Mouse (Mus musculus): ENCODE measurements at regions not wholly inside any gene's neighbourhood (a gene's known extent, or its start where the extent isn't known, plus 50 kb on each side); places are given as distances from the start of the nearest gene placed in this dataset.

DNA sequence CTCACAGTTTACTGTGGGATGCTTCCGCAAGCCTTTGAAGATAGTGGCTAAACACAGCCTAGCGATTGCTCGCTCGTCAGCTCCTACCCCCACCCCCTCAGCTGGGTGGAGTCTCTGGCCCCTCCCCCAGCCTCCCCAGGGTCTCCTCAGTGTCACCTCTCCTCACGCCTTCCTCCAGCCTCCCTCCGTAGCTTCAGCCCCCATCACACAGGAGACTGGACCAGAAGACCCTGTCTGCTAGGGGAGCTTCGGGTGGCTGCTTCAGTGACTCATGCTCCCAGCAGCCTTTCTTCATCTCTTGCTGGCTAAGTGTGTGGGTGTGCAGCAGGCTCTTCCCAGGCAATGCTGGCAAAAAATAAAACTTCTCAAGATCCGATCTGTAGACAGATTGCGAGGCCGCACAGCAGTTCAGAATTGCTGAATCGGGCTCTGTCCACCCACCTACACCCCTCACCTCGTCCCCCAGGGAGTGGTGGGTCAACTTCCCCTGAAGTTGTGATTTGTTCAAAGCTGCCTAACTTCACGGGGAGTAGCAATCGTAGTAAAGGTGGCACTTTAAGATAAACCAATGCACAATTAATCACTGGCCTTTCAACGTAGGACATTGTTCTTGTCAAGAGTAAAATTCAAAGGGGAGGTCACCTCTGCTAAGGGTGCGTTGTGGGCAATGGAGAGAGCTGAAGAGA, 61.2 kb upstream of the Ankrd28 start:
- DNase-seq (ENCODE audit: low spot score in 2 of 2) = no peak

DNA sequence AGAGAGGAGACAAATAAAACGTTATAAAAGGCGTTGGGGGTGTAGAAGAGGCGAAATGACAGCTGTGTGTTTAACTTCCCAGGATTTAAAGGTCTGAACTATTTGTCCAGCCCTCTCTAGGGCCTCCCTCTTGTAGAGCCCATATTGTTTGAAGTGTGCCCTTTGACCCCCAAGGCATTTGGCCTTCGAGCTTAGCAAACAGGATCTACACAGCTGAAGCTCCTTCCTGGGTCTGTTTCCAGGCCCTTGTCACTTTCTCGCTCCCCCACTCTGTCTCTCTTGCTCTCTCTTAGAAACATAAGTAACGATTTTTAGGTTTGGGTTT, 61.7 kb upstream of the Ankrd28 start:
- no peak for DNase-seq (ENCODE audit: low spot score in 2 of 2)

DNA sequence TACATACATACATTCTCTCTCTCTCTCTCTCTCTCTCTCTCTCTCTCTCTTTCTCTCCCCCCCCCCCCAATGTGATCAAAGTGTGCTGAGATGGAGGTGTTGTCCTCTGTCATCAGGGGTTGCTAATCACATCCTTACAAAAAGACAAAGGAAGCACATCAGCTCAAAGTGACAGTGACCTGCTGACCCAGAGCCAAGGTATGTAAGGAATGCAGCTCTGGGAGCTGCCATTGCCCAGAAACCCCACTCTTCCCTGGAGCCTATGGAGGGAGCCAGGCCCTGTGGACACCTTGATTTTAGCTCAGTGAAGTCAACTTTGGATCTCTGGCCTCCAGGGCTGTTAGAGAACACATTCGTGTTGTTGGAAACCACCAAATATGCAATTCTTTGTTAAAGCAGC, 66.0 kb upstream of the Ankrd28 start:
- no peak for DNase-seq (ENCODE audit: low spot score in 2 of 2)

DNA sequence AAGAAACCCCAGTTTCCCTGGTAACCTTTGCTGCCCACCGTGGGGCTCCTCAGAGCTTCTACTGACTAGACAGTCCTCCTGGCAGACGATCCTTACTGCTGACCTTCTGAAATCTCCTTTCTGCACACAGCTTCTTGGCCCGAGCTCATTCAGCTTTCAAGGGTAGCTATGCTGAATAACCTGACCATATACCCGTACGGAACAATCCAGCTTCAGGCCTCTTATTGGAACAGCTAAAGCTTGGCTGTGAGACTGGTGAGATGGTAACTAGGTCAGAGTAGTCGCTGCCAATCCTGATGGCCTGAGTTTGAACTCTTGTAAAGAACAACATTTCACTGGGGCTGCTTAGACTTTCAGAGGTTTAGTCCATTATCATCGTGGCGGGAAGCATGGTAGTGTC, 69.1 kb upstream of the Ankrd28 start:
- peak in 1 of 2 experiments; percentile 2 for DNase-seq (ENCODE audit: low spot score in 2 of 2)

DNA sequence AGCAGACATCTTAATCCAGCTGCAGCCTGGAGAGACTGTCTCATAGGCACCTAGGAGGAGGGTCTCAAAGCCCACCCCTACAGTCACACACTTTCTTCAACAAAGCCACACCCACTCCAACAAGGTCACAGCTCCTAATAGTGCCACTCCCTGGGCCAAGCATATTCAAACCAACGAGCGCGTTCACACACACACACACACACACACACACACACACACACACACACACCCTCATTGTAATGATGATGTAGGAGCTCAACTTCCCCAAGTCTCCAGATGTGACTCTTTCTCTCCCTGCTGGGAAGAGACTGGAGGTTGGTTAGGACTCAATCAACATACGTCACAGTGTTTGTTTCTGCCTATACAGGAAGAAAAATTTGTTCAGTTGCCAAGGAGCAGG, 69.5 kb upstream of the Ankrd28 start:
- no peak for DNase-seq (ENCODE audit: low spot score in 2 of 2)

DNA sequence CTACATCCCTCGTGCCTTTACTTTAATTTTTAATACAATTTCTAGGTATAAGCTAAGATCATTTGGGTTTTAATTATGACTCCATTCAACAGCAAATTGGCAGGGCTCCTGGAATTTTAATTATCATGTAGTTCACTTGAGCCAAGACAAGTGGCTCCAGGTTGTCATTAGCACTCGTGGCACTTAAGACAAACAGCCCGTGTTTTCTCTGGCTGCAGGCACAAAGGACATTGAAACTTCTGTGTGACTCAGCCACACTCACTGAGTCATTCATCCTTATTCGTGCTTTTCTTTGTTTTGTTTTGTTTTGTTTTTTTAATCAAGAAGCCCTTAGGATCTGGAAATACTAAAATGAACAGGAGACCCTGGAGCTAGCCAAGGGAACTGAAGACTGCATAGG, 71.5 kb upstream of the Ankrd28 start:
- no peak for DNase-seq (ENCODE audit: low spot score in 2 of 2)

DNA sequence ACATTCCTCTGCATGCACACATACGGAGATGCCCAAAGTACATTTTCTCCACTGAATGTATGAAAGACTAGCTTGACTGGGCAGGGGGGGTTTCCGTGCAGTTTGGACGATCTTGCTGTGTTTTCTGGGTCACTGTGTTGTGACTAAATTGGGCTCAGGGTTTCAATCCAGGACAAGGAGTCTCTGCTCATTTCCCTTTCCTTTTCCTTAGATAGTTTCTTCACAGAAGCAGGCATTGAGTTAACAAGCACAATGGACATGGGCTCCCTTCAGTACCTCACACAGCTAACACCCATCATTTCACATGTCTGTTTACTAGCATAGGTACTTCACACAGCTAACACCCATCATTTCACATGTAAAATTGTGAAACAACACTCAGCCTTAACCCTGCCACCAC, 73.2 kb upstream of the Ankrd28 start:
- no peak for DNase-seq (ENCODE audit: low spot score in 2 of 2)

DNA sequence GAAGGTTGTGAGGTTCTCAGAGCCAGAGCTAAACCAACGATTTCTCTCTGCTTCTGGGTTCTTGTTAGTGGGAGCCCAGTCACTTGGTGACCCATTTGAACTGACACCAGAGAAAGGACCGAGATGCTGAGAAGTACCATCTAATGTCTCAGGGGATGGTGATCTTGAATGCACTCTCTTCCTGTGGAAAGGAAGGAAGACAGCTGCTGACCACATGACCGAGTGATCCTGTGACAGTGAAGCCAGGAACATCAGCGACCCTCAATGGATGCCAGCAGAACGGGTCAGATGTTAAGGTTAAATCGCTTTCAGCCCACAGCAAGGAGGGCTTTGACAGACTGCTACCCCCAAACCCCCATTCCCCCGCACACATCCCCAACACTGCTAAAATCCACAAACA, 78.1 kb upstream of the Ankrd28 start:
- no peak for DNase-seq (ENCODE audit: low spot score in 2 of 2)

DNA sequence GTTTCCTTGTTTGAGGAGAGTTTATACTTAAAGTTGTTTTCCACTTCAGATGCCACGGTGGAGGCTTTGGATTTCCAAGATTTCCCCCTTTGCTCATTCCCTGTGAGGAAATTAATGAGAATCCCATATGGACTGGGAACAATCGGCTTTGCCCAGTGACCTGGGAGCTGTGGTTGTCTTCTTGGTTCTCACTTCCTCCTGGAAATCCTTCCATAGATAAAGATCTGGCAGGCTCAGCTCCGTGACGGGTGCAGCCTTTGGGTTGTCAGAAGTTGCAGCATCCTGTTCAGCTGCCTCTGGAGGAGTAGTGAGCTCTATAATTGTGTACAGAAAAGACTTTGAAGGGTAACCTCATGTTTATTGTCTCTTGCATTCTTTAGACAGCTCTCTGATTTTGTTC, 78.8 kb upstream of the Ankrd28 start:
- no peak for DNase-seq (ENCODE audit: low spot score in 2 of 2)

DNA sequence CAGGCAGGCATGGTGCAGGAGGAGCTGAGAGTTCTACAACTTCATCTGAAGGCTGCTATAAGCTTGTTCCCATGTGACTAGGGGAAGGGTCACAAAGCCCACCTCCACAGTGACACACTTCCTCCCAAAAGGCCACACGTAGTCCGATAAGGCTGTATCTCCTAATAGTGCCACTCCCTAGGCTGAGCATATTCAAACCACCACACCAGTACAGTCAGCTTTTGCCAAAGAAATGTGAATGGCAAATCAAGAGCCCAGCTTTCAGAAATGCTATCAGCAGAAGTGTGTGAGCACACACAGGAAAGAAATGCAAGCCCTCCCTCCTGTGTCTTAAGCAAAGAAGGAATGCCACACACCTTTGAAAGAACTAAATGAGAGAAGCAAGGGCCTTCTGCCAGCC, 80.4 kb upstream of the Ankrd28 start:
- no peak for DNase-seq (ENCODE audit: low spot score in 2 of 2)

DNA sequence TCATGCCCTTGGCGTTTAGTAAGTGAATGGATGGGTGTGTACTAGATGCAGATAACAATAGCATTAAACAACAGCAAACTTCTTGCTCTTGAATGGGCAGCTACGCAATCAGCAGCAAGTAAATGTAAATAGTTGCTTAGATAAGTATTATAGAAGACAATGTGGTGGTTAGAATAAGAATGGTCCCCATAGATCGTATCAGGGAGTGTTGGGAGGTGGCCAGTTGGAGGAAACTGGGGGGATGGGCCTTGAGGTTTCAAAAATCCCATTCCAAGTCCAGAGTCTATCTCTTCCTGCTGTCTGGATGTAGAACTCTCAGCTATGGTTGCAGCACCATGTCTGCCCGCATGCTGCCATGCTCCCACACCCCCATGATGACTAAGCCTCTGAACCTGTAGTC, 88.0 kb upstream of the Ankrd28 start:
- DNase-seq (ENCODE audit: low spot score in 2 of 2) = no peak

DNA sequence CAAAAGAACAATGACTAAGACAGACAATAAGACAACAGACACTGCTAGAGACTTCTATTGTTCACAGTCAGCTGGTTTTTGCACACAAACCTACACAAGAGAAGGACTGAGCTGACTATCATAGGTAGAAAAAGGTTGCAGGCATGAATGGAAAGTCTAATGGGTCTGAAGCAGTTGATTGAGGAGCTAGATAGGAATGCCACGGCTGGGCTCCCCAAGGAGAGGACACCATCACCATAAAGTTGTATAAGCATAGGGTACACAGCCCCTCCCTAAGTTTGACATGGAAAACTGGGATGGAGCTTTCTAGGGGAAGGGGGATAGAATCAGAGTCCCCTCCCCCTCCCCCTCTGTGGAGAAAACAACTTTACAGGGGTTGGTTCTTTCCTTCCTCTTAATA, 88.5 kb upstream of the Ankrd28 start:
- DNase-seq (ENCODE audit: low spot score in 2 of 2) = no peak

DNA sequence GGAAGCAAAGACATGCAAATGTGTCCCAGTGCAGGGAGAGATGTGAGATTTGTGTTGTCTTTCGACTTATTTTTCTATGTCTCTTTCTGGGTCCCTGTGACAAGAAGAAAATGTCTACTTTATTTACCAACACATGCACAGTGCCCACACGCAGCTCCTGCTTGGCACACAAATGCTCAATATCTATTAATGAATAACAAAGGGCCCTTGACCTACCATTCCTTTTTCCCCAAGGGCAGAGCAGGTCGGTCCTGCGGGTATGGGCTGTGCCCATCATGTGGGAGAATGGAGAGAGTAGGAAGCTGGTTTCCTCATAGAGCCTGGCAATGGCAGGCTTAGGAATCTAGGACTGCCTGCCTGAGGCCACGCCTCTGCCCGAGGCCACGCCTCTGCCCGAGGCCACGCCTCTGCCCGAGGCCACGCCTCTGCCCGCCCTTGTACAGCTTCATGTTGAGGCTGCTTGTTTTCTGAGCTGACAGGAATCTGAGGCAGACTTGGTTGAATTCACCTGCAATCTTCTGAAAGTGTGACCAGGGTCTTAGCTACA, 98.8 kb upstream of the Ankrd28 start:
- DNase-seq (ENCODE audit: low spot score in 2 of 2) = no peak

DNA sequence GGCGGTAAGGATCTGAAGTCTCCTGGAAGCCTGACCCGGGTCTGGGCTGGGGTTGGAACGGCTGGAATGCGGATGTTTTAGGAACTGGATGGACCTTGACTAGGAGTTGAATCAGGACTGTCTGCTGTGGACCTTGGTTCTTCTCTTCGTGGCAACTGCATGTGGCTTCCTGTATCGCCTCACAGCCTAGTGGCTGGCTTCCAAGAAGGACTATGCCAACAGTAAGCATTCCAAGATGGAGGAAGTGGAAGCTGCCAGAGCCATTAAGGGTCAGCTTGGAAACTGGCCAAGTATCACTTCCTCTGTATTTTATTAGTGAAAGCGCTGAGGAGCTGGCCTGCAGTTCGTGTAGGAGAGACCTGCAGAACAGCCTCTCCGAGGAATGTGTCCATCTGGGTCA, 98.4 kb upstream of the Galnt15 start:
- peak in 1 of 2 experiments; percentile 55 for DNase-seq (ENCODE audit: low spot score in 2 of 2)

DNA sequence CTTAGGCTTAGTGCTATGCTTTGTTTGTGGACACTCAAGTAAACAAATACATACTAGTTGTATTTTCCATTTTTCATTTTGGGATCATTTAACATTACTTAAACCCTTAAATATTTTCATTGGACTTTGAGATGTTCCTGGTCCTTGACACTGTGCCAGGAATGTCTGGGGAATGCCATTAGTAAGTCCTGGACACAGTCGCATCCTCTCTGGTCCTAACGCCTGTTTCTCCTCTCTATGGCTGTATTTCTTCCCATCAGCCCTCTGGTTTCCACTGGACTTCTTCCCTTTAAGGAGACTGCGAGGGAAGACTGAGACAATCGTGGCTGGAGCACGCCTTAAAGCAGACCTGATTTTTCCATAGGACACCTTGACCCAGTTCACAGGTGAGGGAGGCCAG, 96.8 kb upstream of the Galnt15 start:
- no peak for DNase-seq (ENCODE audit: low spot score in 2 of 2)

DNA sequence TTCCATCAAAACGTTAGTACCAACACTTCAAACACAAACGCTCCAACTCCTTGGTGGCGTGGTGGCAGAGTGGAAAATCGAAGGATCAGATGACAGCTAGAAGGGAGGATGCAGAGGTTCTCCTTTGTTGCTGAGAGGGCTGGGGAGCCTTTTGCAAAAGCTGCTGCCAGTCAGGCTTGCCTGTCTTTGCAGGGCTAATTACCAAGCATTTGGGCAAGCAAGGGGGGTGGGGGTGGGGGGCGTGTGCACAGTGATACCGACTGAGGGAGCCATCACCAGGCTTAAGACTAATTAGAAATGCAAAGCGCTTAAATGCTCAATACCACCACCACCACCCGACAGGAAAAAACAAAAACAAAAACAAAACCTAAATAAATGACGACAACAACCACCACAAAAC, 95.3 kb upstream of the Galnt15 start:
- peak in 1 of 2 experiments; percentile 17 for DNase-seq (ENCODE audit: low spot score in 2 of 2)

DNA sequence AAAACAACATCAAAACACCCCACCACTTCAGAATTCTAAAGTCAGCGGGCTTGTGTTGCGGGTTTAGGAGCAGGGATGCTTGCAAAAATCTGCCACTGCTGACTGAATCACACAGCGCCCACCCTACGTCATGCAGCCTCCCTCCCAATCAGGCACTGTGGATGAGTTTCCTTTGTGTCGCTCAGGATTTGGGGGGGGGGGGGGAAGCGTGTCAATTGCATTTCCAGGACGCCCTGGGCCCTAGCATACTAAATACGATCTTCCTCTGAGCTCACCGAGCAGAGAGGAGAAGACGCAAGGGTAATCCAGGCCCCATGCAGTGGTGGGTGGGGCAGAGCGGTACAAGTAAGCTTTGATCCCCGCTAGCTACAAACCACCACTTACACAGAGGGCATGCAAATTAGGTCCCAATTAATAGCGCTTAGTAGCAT, 94.9 kb upstream of the Galnt15 start:
- DNase-seq (ENCODE audit: low spot score in 2 of 2) = peak in 1 of 2 experiments; percentile 70

DNA sequence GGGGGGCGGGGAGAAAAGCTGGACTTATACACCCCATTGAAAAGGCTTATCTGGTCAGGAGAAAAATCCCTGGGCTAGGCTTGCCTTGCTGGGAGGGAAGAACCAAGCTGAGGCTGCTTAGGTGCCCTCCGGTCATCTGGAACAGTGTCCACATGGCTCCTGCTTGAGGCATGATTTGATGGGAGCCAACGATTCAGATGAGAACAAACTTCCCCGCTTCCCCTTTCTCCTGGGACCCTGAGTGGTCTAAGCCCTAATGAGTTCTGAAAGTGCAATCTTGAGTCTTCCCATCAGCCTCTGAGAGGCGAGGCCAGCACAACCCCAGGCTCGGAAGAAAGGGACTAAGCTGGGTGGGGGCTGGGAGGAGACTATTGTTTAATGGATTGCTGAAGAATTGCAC, 94.5 kb upstream of the Galnt15 start:
- peak in 1 of 2 experiments; percentile 36 for DNase-seq (ENCODE audit: low spot score in 2 of 2)

DNA sequence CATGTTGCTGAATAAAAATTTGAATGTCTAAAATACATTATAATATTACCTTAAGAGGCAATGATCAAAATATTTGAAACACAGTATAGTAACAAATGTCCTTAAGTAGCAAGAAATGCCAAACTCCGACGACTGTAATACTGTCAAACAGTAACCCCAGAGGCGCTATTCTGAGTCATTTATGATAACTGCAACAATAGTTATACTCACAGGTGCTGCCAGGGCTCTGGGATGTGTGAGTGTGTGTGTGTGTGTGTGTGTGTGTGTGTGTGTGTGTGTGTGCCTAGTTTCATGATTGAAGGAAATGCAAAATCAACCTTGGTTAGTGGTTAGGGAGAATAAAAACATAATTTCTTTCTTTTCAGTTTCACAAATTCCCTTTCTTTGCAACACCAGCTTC, 94.0 kb upstream of the Galnt15 start:
- DNase-seq (ENCODE audit: low spot score in 2 of 2) = no peak

DNA sequence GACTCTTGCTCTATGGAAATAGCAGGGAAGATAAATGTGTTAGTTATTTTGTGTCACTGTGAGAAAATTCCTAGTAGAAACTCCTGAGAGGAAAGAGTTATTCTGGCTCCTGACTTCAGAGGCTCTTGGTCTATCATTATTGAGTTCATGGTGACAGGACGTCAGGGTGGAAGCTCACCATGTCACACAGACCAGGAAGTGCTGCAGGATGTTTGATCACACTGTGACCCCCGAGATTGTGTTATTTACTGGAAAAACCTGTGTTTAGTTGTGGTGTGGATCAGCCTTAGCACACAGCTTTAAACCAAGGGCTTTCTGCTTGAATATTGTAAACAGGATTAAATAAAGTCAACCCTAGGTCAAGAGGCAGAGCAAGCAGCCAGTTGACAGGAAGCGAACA, 93.4 kb upstream of the Galnt15 start:
- DNase-seq (ENCODE audit: low spot score in 2 of 2) = no peak

DNA sequence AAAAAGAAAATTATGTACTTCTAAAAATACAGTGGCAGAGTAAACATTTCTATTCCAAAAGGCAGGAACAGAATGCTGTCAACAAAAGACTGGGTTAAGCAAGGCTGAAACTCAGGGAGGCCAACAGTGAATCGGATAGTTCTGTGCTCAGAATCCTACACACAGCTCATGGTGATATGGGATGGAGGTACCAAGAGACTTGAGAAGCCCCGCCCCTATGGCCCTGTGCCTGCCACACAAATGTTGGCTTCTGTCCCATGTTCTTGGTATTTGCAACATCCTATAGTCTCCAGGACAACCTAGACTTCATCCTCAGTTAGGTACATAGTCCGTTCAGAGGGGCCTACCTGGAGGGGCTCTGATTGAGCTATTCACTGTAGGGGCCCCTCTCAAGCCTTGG, 92.2 kb upstream of the Galnt15 start:
- no peak for DNase-seq (ENCODE audit: low spot score in 2 of 2)

DNA sequence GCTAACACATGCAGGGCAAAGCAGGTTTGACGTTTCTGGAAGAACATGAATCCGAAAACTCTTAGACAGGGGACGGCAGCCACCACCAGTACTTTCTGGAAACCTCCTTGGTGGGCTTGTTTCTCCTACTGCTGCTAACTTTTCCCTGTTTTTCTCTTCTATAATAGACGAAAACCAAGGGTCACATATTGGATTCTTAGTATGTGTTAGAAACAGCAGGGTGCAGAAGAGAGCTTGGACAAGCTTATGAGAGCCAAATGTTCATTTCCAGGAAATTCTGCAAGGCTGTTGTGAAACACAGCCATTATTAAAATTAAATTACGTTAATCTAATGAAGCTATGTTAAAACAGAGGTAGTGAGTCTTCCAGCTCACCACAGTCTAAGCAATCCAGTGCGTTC, 87.9 kb upstream of the Galnt15 start:
- DNase-seq (ENCODE audit: low spot score in 2 of 2) = no peak

DNA sequence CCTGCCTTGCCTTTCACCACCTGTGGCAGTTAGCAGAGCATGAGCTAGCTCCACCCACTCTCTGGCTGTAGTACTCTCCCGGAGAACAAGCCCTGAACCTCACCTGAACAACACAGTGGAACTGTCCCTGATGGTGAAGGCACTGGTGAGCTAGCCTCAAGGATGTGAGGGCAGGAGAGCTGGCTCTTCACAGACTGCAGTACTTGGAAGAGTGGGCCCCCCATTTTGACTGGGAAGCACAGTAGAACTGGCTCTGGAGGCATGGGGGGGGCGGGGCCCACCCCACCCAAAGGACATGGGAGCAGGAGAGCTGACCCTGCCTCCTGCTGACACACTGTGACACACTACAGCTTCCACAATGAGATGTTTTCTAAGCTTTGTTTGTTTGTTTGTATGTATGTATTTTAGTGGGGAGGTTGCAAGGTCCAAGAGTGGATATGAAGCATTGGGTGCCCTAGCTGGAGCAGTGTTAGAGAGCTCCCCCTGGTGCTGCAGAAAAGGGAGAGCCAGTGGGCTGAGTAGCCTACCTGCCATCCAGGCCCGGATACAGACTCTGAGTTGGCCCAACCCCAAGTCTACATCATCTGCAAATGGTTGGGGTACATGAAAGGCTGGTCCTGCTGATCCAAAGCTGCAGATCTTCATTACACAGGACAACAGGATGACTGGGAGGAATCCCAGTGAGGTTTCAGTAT, 86.4 kb upstream of the Galnt15 start:
- no peak for DNase-seq (ENCODE audit: low spot score in 2 of 2)

DNA sequence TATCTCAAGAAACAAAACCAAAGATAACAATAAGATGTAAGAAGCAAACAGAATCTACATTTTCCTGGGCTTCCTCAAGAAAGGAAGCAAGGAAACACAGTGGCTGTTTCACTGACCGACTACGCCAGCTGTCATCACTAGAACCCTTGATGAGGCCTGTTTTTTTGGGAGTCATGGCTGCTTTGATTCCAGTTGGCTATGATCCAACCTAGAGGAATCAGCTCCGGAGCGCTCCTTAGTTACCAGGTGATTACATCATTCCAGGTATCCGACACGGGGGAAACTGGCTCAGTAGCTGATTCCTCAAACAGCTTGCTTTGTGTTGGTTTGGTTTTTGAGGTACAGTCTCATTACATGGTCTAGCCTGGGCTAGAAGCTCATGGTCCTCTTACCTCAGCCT, 84.1 kb upstream of the Galnt15 start:
- no peak for DNase-seq (ENCODE audit: low spot score in 2 of 2)

Measured in cerebellum, postnatal 4 days (tissue).